Mouse (Mus musculus) erythroid progenitor cell, adult 5-6 weeks (primary cell): ENCODE measurements at regions not wholly inside any gene's neighbourhood (a gene's known extent, or its start where the extent isn't known, plus 50 kb on each side); places are given as distances from the start of the nearest gene placed in this dataset.

Experiments
- ATAC-seq: replicated peaks from 2 replicates; pipeline ENCODE4 v1.8.0; 2016; ENCODE audit warnings: moderate number of reproducible peaks, mild to moderate bottlenecking, moderate TSS enrichment, inconsistent platforms; ENCODE audit not compliant: poor library complexity, low FRiP score, severe bottlenecking

DNA sequence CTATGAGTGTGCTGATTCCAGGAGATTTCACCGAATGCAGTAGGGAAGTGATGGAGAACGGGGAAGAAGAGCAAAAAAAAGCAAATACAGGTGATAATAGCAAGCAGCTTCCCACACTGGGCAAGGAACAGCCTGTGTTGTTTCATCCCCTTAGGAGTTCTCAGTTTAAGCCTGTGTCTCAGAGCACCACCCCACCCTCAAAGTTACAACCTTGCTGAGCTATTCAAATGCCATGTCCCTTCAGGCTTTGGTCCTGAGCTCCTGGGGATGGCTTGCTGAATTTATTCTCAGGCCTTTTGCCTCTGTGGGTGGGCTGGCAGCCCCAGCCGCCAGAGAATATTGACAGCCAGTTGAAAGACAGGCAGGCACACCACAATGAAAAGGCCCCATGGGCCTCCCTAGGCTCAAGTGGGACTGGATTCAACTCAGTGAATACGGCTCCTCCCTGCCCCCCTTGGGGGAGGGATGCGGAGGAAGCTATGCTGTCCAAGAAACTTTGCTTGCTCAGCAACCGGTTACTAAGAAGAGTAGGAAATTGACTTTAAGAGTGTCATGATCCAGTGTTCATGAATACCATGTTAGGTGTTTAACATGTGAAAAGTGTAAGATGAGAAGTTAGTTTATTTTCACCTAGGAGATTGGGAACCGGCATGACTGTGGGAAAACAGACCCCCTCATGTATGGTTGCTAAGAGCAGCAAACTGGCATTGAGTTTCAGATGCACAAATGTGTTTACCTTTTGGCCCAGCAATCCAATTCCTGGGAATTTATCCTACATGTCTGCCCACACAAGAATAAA, 142.5 kb upstream of the Egfl6 start:
- no peak for ATAC-seq

DNA sequence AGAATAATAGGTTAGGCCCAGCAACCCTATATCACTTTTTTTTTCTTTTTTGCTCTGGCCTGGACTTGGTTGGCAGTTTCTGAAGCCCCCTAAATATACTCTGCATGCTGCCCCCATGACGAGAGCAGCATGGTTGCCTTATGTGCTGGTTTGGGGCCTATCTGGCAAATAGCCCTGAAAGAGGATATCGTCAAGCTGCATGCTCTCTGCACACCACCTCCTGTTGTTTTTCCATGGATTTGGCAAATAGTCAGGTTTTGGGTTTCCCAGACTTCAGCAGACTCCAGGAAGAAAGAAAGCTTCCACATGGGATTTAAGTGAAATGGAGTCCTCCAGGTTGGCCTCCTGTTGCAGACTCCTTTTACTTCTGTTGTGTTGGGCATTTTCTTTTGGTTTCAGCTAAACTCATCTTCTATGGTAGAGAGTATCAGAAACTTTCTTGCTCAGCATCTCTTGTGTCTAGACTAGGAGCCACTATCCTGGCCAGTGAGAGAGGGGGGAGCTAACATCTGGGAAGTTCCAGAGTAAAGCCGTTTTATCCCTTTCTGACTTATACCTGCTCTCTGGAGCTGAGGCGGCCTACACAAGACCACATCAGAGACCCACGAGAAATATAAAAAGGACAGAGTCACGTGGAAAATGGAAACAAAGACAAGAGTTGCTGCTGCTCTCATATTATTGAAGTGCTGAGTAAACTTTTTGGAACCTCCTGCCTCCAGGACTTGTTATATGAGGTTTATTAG, 140.4 kb upstream of the Egfl6 start:
- ATAC-seq: no peak

DNA sequence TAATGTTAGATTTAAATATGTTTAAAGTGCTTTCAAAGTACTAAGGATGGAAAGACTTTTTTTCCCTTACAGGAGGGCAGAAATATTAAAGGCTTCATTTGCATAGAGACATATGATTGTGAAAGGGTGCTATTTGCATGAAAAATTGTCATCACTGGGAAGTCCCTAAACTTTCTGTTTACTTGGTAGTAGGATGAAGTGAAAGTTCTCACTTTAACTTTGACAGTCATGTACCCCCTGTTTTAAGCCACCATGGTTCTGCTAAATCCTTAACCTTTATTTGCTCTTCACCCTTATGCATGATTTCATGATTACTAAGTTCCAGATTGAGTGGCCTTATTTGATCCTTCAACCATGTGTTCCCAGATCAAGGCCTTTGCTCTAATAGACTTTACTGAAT, 132.6 kb upstream of the Egfl6 start:
- ATAC-seq: no peak

DNA sequence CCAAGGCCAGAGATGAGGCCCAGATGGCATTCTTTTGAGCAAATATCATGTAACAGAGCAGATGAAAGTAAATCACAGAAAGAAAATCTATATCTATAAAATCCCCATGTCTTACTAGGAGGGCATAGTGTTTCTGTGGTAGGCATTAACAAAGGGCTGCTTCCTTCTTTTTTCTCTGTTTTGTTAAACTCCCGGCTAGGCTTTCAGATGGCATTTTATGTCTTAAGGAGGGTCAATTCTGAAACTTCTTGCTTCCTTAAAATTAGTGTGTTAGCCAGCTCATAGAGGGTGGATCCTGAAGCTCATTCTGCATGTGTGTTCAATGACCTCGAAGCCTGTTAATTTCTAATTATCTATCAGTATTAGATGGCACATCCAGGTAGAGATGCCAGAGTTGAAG, 123.8 kb upstream of the Egfl6 start:
- ATAC-seq: no peak

DNA sequence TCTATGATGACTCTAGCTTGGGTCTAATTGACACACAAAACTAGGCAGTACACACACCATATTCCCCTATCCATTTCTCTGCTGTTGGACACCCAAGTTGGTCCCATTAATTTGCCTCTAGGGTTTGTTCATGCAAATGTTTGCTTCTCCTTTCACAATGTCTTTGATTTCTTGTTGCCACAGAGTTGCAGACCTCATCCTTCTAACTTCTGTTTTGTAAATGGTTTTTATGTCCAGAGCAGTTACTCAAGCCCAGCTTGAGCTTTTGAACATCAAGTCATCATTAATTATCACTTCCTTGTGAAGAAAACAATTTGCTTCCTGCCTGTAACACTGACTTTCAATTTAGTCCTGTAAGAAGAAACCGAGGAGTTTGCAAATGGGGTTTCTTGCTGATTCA, 122.6 kb upstream of the Egfl6 start:
- ATAC-seq: no peak

DNA sequence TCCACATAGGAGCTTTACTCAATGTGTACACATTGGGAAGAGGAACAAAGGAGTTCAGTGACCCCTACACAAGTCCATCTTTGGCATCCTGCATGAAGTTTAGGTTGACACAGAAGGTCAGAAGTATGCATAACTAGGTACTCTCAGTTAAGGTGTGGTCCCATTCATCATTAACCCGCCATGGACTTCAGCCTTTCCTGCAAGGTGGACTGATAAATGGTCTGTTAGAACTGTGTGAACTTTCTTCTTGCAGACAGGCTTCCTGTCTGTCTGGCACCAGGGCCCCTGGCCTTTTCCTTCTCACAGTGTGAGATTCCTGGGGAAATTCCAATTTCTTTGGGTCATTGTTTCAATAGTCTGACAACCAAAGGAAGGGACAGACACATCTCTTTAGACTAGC, 121.5 kb upstream of the Egfl6 start:
- no peak for ATAC-seq

DNA sequence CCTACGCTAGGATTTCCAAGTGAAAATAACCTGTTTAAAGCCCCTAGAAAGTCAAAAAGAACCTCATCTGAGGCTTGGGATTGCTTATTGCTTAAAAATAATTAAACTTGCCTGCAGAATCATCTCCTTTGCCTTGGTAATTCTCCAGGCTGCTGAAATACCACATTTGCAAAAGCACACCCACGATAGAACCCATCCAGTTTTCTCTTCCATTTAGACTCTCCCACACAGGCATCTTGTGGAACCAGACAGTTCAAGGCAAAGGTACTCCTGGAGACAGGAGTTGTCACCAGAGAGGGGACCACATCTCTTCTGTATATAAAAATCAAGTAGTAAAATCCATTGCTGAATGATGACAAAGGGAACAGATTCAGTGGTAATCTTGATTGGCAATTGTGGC, 118.8 kb upstream of the Egfl6 start:
- ATAC-seq: no peak

DNA sequence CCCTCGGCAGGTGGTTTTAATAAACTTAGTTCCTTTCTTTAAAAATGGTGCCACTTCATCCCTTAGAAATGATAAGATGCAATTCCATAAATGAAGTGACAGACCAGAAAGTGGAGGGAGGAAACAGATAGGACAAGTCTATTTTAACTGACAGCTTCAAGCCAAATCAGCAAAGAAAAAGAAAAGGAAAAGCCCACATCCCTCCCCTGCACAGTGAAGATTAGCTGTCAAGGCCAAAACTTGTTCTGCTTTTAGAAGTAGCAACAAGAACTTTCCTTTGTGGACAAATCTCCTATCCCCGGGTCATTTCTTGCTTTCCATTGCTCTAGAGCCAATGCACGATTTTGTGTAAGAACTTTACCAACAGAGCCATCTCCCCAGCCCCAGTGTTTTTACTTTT, 108.7 kb upstream of the Egfl6 start:
- no peak for ATAC-seq

DNA sequence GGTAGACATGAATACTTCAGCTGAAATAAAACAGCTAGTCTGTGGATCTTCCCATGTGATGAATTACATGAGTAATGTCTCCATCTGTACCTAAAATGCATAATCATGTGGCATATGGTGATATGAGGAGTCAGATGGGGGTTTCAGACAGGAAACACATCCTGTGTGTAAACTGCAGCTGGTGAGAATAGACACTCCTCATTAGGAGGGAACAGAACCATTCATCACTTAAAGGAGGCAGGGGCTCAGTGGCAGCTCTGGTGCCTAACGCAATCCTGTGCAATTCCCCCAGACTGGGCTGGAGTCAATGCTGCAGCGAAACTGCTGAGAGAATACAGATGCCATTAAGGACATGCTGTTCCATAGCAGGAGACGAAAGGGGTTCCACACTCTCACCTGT, 103.3 kb upstream of the Egfl6 start:
- no peak for ATAC-seq

DNA sequence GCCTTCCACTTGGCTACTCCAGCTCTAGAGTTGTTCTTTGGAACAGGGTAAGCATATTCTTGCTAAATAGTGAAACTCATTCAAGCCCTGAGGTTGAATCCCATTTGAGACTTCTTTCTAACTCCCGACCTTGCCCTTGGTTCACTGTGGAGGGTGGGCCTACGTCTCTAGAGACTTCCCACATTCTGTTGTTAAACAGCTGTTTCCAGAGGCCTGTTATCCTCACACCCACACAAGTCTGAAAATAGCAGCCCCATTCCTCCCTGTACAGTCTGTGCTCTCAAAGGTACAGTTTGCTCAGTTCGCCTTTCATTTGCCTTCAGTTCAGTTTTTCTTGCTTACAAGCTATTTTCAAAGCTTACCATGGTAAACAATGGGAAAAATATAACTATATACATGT, 87.9 kb upstream of the Egfl6 start:
- no peak for ATAC-seq

DNA sequence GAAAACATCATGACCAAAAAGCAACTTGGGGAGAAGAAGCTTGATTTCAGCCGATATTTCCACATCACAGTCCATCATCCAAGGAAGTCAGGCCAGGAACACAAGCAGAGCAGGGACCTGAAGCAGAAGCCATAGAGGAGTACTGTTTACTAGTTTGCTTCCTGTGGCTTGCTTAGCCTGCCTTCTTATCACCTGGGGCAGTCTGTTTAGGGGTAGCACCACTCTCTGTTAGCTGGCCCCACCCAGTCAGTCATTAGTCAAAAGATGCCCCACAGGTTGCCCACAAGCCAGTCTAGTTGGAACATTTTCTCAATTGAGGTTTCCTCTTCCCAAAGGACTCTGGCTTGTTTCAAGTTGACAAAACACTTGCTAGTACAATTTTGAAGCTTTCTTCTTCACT, 87.1 kb upstream of the Egfl6 start:
- ATAC-seq: peak; percentile 78

DNA sequence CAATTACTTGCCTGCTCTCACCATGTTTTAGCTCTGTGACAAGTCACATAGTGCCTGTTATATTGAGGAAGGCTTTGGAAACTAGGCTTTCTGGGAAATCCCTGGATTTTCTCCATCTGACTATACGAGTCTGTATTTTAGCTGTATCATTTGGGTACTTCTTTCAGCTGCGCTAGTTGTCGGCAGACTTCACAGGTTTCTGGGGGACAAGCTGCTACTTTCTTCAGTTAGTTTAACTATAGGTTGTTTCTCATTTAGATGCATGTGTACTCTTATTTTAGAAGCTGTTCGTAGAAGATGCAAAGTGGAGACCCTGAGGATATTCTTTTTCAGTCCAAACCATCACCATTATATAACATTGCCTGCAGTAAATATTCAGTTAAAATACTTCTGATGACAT, 86.3 kb upstream of the Egfl6 start:
- no peak for ATAC-seq

DNA sequence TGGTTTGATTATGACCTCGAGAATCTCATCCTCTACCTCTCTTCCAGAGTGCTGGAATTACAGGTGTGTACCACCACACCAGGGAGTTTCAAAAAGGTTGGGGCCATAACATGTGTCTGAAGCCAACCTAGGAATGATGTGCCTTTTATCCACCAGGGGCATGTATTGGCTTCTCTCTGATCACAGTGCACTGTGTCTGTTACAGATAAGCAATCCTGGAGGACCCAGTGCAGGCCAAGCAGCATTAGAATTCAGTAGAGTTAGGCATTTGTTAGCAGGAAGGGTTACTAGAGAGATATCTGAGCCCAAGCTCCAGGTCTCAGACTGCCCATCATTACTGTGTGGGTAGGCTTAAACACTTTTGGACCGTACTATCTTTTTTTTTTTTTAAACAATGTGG, 80.8 kb upstream of the Egfl6 start:
- ATAC-seq: no peak

DNA sequence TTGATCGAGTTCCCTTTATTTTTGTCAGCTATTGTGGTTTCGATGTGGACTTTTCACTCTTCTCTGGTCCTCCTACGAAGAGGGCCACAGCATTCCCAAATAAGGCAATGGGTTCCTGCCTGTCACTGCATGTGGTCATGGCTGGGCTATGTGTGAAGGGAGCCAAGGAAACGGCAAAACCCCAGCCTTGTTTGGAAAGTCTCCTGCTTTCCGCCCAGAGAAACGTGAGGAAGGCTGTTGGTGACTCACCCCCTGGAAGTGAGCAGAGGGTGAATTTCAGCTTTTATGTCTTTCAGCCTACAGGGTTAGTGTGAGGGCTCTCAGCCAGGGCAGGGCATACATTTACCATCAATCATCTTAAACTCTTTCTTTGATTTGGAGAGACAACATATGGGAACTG, 76.3 kb upstream of the Egfl6 start:
- ATAC-seq: no peak

DNA sequence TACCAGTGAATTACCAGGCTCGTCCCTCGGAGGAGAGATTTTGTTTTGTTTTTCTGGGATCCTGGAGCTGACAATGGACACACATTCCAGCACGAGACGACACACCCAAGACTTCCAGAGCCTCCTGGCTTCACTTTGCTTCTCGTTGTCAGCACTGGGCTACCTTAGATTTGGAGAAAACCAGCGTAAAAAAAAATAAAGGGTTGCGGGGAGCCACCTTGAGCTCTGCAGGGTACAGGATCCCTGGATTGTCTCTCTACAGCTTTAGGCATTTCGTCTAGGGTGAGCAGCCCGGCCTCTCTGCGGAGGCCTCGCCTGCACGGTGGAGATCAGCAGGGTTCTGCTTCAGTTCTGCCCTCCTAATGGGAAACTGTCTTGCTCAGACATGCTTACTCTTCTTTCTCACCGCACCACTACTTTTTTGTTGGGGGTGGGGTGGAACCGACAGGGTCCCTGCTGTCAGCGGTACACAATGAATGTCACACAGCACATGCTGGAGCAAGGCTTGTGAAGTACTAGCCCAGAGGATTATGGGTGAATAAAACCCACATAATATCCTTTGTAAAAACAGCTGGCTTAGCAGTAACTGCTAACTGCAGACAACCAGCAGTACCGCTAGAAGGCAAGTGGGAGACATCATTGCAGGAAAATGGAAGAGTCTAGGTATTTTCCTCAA, 75.7 kb upstream of the Egfl6 start:
- ATAC-seq: no peak

DNA sequence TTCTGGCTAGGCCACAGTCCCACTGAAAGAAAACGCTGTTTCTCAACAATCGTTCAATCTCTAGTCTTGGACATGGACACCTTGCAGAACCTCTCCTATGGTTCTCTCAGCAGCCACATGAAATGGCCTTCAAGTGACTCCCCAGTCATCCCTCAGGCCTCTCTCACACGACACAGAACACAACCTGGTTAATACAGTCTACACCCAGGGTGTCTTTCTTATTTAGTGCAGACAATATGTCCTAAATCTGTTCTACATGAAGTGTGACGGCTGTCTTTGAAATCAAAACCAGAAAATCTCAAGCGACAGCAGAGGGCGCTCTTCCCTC, 75.2 kb upstream of the Egfl6 start:
- ATAC-seq: no peak

DNA sequence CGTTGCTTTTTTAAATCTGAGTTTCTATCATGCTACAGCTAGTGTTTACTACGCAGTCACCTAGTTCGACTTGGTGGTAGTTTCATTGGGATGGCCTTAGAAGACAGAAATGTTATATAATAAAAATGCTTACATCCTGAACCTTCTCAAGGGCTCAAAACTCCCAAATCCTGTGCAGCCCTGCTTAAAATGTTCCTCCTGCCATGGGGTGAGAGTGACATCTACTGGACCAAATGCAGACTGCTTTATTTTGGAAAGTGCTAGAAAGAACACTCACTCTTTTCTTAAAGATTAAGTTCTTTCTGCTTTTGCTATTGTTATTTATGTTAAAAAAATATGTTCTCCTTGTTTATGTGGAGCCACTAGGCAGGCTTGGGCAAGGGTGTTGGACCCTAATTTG, 66.9 kb upstream of the Egfl6 start:
- ATAC-seq: no peak

DNA sequence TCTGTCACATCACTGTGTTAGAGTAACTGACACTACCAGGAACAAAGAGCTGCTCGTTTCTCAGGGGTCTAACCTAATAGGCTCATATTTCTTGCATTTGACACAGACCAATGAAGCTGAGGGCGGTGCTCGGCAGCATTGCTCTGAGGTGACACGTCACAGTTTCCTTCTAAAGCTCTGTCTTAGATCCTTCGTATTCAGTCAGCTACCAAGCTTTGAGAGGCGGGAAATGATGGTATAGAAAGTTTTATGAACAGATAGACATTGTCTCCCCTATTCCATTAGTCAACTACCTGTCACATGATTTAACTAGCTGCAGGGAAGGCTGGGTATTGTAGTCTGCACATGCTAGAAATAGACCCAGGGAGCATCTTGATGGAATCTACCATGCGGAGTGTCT, 60.2 kb upstream of the Egfl6 start:
- no peak for ATAC-seq

DNA sequence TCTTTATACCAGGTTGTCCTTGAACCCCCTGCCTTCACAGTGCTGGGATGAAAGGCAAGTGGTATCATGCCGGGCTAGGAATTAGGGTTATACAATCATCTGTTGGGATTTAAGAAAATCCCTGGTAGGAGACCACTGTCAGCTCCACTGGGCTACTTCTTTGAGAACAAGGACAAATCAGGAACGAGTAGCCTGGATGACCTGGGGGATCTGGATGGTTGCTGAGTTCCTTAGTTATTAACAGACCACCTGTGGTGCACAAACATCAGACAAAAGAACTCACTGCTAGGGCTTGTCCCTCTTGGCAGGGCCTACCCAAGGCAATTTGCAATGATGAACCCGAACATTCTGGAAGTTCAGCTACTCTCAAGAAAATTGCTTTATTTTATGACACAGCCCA, 55.7 kb upstream of the Egfl6 start:
- no peak for ATAC-seq

DNA sequence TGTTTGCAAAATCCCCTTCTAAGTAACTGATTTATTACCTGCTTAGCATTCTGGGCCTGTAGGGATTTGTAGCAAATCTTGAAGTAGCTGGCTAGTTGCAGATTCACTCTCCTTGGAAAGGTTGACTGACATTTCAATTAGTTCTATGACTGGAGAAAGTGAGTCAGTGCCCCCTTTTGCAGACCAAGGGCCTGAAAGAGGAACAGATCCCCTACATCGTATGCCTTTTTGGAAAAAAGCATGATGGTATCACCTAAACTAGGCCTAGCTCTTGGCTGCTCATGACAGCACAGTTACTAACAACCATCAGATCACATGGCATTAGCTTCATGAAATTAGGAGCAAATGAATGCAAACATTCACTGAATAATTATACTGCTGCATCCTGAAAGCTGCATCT, 54.7 kb upstream of the Egfl6 start:
- ATAC-seq: no peak
